Mouse (Mus musculus): ENCODE measurements around the gene Sumo2. TPM values are rescaled to one million over a fixed set of nuclear protein-coding genes. Genes with fewer than 3 reads are reported as not detected.
A peak's percentile ranks its signal among the peaks of the same experiment; 100 is the strongest.
"Not testable (repeated sequence)": the region's sequence is repeated elsewhere in the genome, so short reads cannot be mapped to it uniquely, and the experiment has no call there.

Sumo2 gene
- polyA plus RNA-seq, 1 experiment, result 384 TPM

- Histone ChIP-seq H3K79me2 (ENCODE audit: control insufficient read depth, insufficient read depth) (peaks cover 94% of the 10 kb centered on the region), H3K27me3 (ENCODE audit: control insufficient read depth, insufficient read depth, insufficient read length) (no peaks in the 10 kb centered on the region), H3ac (ENCODE audit: control insufficient read depth, insufficient read length, low read depth) (no peak overlapping the region), H3K4me3 (ENCODE audit: insufficient read depth, poor library complexity, severe bottlenecking) (no peak overlapping the region), H3K79me3 (ENCODE audit: low read depth) (peaks cover 89% of the 10 kb centered on the region), H3K36me3 (ENCODE audit: control insufficient read depth, insufficient read depth) (peaks cover 24% of the 10 kb centered on the region)
- TF ChIP-seq USF1 (IDR thresholded peaks at IDR 0.05; ENCODE audit: low read depth) (no peak), CEBPB (IDR thresholded peaks at IDR 0.05; ENCODE audit: low read depth) (no peak), MYOD1 (IDR thresholded peaks at IDR 0.05; ENCODE audit: control insufficient read depth, insufficient read length, low read depth) (no peak), FOSL1 (IDR thresholded peaks at IDR 0.05; ENCODE audit: insufficient read depth, low read length, poor library complexity, severe bottlenecking) (no peak), MYOG (IDR thresholded peaks at IDR 0.05; ENCODE audit: control insufficient read depth, extremely low read depth, insufficient read length) (no peak), CTCF (IDR thresholded peaks at IDR 0.05; ENCODE audit: control insufficient read depth, insufficient read depth, insufficient read length) (no peak), MAX (IDR thresholded peaks at IDR 0.05) (no peak)
These were observed 26.1 kb downstream of the Sumo2 start for GRCm38 (mm10) chr11:115509773-115510506.

DNA sequence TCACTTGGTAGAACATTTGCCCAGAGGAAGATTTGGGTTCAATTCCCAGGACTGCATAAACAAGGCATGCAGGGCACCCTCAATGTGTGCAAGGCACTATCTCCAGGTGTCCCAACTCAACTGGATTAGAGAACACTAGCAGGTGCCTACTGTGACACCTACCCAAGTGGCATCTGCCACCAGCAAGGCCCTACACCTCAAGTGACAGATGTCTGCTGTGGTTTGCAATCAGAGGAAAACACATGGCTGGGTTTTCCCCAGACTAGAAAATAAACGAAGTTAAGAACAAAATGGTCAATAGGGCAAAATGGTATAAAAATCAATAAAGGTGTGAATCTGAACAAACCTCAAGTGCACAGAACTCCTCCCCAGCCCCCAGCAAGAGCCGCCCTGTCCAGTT, 28.0 kb downstream of the Sumo2 start:
- H3K79me3 ChIP-seq (ENCODE audit: low read depth), result peaks cover 96% of the 10 kb centered on the region
- H3K36me3 ChIP-seq (ENCODE audit: control insufficient read depth, insufficient read depth), result peaks cover 32% of the 10 kb centered on the region
- H3ac ChIP-seq (ENCODE audit: control insufficient read depth, insufficient read length, low read depth), result no peak overlapping the region
- TF ChIP-seq CTCF (IDR thresholded peaks at IDR 0.05; ENCODE audit: control insufficient read depth, insufficient read depth, insufficient read length), result no peak
- no peak for TF ChIP-seq MAX (IDR thresholded peaks at IDR 0.05)
- TF ChIP-seq FOSL1 (IDR thresholded peaks at IDR 0.05; ENCODE audit: insufficient read depth, low read length, poor library complexity, severe bottlenecking), result no peak
- TF ChIP-seq CEBPB (IDR thresholded peaks at IDR 0.05; ENCODE audit: low read depth), result no peak
- TF ChIP-seq USF1 (IDR thresholded peaks at IDR 0.05; ENCODE audit: low read depth), result no peak
- TF ChIP-seq MYOD1 (IDR thresholded peaks at IDR 0.05; ENCODE audit: control insufficient read depth, insufficient read length, low read depth), result no peak
- no peak for TF ChIP-seq MYOG (IDR thresholded peaks at IDR 0.05; ENCODE audit: control insufficient read depth, extremely low read depth, insufficient read length)
- H3K27me3 ChIP-seq (ENCODE audit: control insufficient read depth, insufficient read depth, insufficient read length), result no peaks in the 10 kb centered on the region
- H3K79me2 ChIP-seq (ENCODE audit: control insufficient read depth, insufficient read depth), result peaks cover 100% of the 10 kb centered on the region
- no peak overlapping the region for H3K4me3 ChIP-seq (ENCODE audit: insufficient read depth, poor library complexity, severe bottlenecking)

GRCm38 (mm10) chr11:115506586-115506985, 29.5 kb downstream of the Sumo2 start:
- peaks cover 92% of the 10 kb centered on the region for H3K79me2 ChIP-seq (ENCODE audit: control insufficient read depth, insufficient read depth)
- no peak overlapping the region for H3ac ChIP-seq (ENCODE audit: control insufficient read depth, insufficient read length, low read depth)
- H3K79me3 ChIP-seq (ENCODE audit: low read depth), result peaks cover 84% of the 10 kb centered on the region
- H3K27me3 ChIP-seq (ENCODE audit: control insufficient read depth, insufficient read depth, insufficient read length), result no peaks in the 10 kb centered on the region
- no peak overlapping the region for H3K4me3 ChIP-seq (ENCODE audit: insufficient read depth, poor library complexity, severe bottlenecking)
- TF ChIP-seq CEBPB (IDR thresholded peaks at IDR 0.05; ENCODE audit: low read depth) (no peak), MAX (IDR thresholded peaks at IDR 0.05) (no peak), MYOG (IDR thresholded peaks at IDR 0.05; ENCODE audit: control insufficient read depth, extremely low read depth, insufficient read length) (no peak), USF1 (IDR thresholded peaks at IDR 0.05; ENCODE audit: low read depth) (no peak), MYOD1 (IDR thresholded peaks at IDR 0.05; ENCODE audit: control insufficient read depth, insufficient read length, low read depth) (no peak), CTCF (IDR thresholded peaks at IDR 0.05; ENCODE audit: control insufficient read depth, insufficient read depth, insufficient read length) (no peak), FOSL1 (IDR thresholded peaks at IDR 0.05; ENCODE audit: insufficient read depth, low read length, poor library complexity, severe bottlenecking) (no peak)
- H3K36me3 ChIP-seq (ENCODE audit: control insufficient read depth, insufficient read depth), result peaks cover 35% of the 10 kb centered on the region

DNA sequence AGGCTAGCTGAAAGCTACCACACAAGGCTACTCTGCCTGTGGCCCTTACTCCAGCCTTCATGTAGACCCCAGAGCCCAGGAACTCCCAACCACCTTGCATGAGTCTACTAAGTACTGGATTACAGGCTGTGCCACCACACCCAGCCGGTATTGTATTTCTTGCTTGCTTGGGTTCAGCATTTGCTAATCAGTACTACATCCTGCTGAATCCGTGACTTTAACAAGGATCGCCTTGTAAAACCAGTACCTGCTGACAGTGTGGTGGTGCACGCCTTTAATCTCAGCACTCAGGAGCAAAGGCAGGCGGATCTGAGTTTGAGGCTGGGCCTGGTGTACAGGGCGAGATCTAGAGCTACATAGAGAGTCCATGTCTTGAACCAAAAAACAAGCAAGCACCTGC, 33.4 kb downstream of the Sumo2 start:
- Histone ChIP-seq H3K36me3 (ENCODE audit: control insufficient read depth, insufficient read depth) (peaks cover 74% of the 10 kb centered on the region), H3K79me3 (ENCODE audit: low read depth) (peaks cover 48% of the 10 kb centered on the region), H3K4me3 (ENCODE audit: insufficient read depth, poor library complexity, severe bottlenecking) (no peak overlapping the region), H3K27me3 (ENCODE audit: control insufficient read depth, insufficient read depth, insufficient read length) (no peaks in the 10 kb centered on the region), H3ac (ENCODE audit: control insufficient read depth, insufficient read length, low read depth) (no peak overlapping the region), H3K79me2 (ENCODE audit: control insufficient read depth, insufficient read depth) (peaks cover 53% of the 10 kb centered on the region)
- TF ChIP-seq CTCF (IDR thresholded peaks at IDR 0.05; ENCODE audit: control insufficient read depth, insufficient read depth, insufficient read length) (no peak), FOSL1 (IDR thresholded peaks at IDR 0.05; ENCODE audit: insufficient read depth, low read length, poor library complexity, severe bottlenecking) (no peak), CEBPB (IDR thresholded peaks at IDR 0.05; ENCODE audit: low read depth) (no peak), MYOD1 (IDR thresholded peaks at IDR 0.05; ENCODE audit: control insufficient read depth, insufficient read length, low read depth) (no peak)

- H3K36me3 ChIP-seq (ENCODE audit: control insufficient read depth, insufficient read depth), result peaks cover 43% of the 10 kb centered on the region
- not testable (repeated sequence) for H3ac ChIP-seq (ENCODE audit: control insufficient read depth, insufficient read length, low read depth); H3K79me3 ChIP-seq (ENCODE audit: low read depth); H3K79me2 ChIP-seq (ENCODE audit: control insufficient read depth, insufficient read depth); H3K4me3 ChIP-seq (ENCODE audit: insufficient read depth, poor library complexity, severe bottlenecking); H3K27me3 ChIP-seq (ENCODE audit: control insufficient read depth, insufficient read depth, insufficient read length)
These were observed 39.5 kb downstream of the Sumo2 start for GRCm38 (mm10) chr11:115496559-115496958.

GRCm38 (mm10) chr11:115492387-115492786, 43.7 kb downstream of the Sumo2 start:
- Histone ChIP-seq H3K79me2 (ENCODE audit: control insufficient read depth, insufficient read depth) (peaks cover 25% of the 10 kb centered on the region), H3ac (ENCODE audit: control insufficient read depth, insufficient read length, low read depth) (peak overlapping the region; percentile 73), H3K36me3 (ENCODE audit: control insufficient read depth, insufficient read depth) (peaks cover 17% of the 10 kb centered on the region), H3K27me3 (ENCODE audit: control insufficient read depth, insufficient read depth, insufficient read length) (no peaks in the 10 kb centered on the region), H3K79me3 (ENCODE audit: low read depth) (peaks cover 10% of the 10 kb centered on the region), H3K4me3 (ENCODE audit: insufficient read depth, poor library complexity, severe bottlenecking) (peak overlapping the region; percentile 91)
- TF ChIP-seq FOSL1 (IDR thresholded peaks at IDR 0.05; ENCODE audit: insufficient read depth, low read length, poor library complexity, severe bottlenecking) (no peak), MAX (IDR thresholded peaks at IDR 0.05) (no peak), MYOG (IDR thresholded peaks at IDR 0.05; ENCODE audit: control insufficient read depth, extremely low read depth, insufficient read length) (no peak), MYOD1 (IDR thresholded peaks at IDR 0.05; ENCODE audit: control insufficient read depth, insufficient read length, low read depth) (no peak), CEBPB (IDR thresholded peaks at IDR 0.05; ENCODE audit: low read depth) (no peak), CTCF (IDR thresholded peaks at IDR 0.05; ENCODE audit: control insufficient read depth, insufficient read depth, insufficient read length) (no peak), USF1 (IDR thresholded peaks at IDR 0.05; ENCODE audit: low read depth) (no peak)
